Mouse (Mus musculus): ENCODE measurements around the gene Nckap5.
A peak's percentile ranks its signal among the peaks of the same experiment; 100 is the strongest.

Gene Nckap5

DNA sequence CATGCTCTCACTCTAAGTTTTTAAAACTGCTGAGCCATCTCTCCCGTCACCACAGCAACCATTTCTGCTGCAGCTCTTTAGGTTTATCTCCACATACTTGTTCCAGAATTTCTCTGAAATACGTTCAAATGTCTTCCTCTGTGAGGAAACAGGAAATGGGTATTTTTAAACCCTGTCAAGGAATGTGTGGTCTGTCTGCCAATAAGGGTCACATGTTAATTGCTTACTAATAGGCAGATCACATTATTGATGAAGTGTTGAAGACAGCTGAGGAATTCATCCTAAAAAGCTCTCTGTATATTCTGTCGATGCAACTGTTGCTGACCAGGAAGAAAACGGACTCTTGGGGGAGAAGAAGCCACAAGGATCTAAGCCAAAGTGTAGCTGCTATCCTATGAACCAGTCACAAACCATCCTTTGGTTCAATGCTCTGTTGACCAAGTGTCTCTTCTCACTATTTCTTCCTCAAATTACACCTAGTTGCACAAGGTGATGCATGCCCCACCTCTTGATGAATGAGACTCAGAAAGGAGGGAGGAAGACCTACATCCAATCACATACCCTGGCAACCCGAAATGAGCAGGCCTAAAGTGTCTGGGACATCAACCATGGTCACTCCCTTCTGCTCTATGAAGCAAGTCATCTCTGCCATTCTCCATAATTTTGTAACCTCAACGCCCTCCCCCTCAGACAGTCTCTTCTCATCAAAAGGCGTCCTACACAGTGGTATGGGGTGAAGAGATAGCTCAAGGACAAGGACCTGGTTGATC, 349.0 kb downstream of the Nckap5 start:
- DNase-seq (ENCODE audit: low read depth, low spot score): no peak

GRCm38 (mm10) chr1:126473044-126473443, 357.6 kb downstream of the Nckap5 start:
- no peak for DNase-seq (ENCODE audit: low read depth, low spot score)

GRCm38 (mm10) chr1:126471419-126471818, 359.2 kb downstream of the Nckap5 start:
- DNase-seq (ENCODE audit: low read depth, low spot score): no peak

GRCm38 (mm10) chr1:126470883-126471282, 359.7 kb downstream of the Nckap5 start:
- no peak for DNase-seq (ENCODE audit: low read depth, low spot score)

DNA sequence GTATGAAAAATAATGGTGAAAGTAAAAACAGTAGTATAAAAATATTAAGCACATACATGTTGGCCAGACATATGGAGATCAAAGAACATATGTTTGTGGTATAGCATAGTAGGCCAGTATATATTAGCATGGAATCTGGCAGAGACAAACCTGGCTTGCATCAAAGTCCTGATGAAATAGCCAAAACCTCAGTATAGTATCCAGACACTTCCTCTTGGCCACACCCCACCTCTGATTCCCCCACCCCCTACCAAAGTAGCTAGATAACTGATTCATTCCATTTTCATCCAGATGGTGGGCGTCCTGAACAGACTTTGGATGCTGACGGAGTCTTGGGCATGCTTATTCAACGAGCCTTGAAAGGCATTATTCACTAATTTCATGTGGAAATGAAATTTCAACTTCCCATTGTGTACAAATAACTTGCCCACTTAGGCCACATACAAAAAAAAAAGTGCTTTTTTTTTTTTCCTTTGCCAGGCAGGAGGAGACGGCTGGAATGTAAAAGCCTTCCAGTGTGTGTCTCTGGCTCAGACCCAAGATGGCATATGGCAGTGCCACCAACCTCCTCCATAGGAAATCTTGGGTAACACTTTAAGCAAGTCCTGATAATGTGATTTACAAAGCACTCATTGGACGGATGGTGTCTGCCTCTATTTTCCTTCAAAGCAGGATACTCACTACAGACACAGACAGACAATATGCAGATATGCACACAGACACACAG, 360.6 kb downstream of the Nckap5 start:
- peak; percentile 84 for DNase-seq (ENCODE audit: low read depth, low spot score)

GRCm38 (mm10) chr1:126461527-126462354, 368.9 kb downstream of the Nckap5 start:
- no peak for DNase-seq (ENCODE audit: low read depth, low spot score)

DNA sequence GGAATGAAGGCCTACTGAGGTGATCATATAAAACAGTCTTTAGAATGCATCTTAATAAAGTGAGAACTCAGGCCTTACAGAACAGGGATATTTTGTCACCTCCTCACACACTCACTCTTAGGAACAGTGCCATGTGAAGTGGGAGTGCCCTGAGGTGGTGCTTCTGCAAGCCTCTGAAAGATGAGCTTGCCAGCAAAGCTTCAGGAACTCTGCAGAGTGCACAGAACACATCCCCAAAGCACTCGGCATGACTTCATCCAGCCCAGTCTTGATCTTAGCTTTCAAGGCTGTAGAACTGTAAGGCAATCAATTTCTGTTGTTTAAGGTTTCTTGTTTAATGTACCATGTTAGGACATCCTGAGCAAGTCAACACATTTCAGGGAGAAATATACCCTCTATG, 372.9 kb downstream of the Nckap5 start:
- no peak for DNase-seq (ENCODE audit: low read depth, low spot score)

DNA sequence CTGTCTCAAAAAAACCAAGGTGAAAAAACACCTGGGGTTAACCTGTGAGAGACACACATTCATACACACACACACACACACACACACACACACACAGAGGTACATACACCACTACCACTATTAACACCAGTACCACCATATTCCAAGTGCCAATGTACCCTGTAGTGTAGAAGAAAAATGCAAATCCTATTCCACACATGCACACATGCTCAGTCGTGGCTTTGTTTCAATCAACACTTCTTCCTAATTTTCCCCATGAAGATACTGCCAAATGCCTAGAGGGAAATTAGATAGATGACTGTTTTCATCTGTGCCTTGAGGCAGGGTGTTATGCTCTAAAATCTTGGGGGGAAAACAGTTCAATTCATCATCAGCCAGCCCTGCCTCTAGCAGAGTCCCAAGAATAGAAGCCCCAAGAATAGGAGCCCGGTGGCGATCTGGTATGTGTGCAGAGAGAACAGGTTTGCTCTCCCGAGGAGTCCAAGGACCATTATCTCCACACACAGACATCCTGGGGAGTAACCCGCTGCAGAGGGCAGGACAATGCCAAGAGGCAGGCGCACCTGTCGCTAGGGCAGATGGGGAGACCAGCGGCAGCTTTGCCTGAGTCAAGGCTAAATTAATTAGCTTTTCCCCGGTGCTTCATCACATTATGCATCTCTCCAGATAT, 376.0 kb downstream of the Nckap5 start:
- peak; percentile 86 for DNase-seq (ENCODE audit: low read depth, low spot score)

DNA sequence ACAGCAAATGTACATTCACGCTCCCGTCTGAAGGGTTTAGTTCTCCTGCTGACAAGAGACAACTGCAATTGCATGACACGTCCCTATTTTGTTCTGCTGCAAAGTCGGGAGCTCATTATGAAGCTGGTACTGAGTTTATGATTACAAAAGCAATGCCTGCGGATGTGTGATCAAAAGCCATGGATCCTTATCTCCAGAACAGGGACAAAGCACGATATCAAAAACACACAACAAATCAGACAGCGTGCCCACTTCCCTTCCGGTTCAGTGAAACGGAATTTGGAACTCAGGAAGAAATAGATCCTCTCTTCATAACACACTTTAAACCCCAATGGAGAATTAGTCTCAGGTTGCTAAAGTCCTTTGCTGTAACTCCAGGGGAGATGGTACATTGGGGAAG, 379.1 kb downstream of the Nckap5 start:
- DNase-seq (ENCODE audit: low read depth, low spot score): no peak

GRCm38 (mm10) chr1:126449424-126449823, 381.2 kb downstream of the Nckap5 start:
- DNase-seq (ENCODE audit: low read depth, low spot score): peak; percentile 25

DNA sequence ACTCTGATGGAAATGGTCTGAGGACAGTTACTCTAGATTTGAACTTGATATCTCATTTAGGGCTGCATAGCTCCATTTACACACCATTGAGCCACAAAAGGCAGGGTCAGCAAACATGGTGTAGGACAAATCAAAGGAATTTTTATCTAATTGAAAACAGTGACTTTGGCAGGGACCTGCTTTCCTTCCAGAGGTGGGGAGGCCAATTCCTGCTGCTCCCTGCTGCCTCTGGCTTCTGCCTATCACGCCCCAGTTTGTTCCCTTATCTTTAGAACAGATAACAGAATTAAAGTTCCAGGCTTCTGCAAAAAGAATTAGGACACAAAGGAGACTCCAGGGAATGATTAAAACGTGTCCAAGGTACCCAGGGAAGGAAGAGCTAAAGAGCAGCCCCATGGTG, 386.7 kb downstream of the Nckap5 start:
- DNase-seq (ENCODE audit: low read depth, low spot score): no peak

GRCm38 (mm10) chr1:126442723-126443122, 387.9 kb downstream of the Nckap5 start:
- no peak for DNase-seq (ENCODE audit: low read depth, low spot score)

DNA sequence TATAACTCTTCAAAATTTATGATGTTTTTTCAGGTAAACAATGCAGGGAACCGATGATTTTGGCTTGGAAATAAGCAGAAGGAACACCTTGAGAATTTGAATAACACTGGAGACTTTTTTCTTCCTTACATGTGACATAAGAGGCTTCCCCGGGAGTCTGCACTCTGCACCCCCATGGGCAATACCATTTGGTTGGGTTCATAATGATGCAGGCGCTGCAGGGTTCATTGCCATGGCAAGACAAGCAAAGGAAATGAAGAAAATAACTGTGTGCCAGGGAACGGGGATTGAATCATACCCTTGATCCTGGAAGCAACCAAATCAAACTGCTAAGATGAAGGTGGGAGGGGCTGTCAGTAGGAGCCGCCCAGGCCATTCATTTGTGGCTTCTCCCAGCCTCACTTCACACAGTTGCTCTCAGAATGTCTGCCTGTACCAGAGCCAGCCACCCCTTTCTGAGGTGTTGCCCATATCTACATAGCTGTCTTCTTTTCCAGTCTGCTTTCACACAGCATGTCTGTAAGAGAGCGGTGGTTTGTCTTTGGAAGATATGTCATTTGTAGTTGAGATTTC, 392.5 kb downstream of the Nckap5 start:
- no peak for DNase-seq (ENCODE audit: low read depth, low spot score)

DNA sequence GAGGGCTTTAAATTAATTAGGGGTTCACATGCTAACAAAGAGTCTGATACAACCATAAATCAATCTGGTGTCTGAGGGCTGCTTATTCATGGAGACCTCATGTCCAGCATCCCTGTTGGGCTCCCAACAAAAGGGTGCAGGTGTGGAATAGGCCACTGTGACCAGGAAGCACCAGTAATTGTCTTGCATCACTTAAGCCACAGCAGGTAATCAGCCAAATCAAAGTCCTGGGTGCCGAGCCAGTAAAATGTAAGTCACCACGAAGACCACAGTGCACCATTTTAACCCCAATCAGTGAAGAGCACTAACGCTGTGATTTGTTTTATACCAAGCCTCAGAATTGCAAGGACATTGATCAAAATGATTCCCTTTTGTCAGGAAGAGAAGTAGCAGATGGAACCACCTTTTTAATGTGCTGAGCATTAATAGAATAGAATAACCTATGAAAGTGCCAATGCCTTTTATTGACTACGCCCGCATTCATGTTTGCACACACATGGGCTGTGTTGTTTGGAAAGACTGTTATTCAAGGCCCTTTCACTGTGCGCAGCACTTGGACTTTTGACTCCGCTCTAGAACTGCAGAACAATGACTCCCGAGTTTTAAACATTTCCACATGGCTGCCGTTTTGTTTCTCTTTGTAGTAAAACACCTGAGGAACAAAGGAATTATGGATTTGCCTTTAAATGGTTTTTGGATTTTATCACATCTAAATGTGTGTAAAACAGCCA, 393.5 kb downstream of the Nckap5 start:
- no peak for DNase-seq (ENCODE audit: low read depth, low spot score)

DNA sequence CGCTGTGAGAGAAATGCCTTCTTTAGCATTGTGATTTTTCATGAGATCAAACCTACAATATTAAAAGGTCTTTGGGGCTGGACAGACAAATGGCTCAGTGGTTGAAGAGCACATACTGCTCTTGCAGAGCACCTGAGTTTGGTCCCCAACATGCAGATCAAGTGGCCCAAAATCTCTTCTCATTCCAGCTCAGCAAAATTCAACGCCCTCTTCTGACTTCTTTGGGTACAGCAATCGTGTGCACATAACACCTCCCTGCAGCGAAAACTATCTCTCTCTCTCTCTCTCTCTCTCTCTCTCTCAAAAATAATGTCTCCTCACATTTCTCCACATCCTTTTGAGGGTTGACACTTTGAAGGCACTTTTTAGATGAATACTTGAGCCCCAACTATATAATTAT, 398.3 kb downstream of the Nckap5 start:
- DNase-seq (ENCODE audit: low read depth, low spot score): peak; percentile 23

GRCm38 (mm10) chr1:126431594-126431993, 399.0 kb downstream of the Nckap5 start:
- peak; percentile 85 for DNase-seq (ENCODE audit: low read depth, low spot score)

DNA sequence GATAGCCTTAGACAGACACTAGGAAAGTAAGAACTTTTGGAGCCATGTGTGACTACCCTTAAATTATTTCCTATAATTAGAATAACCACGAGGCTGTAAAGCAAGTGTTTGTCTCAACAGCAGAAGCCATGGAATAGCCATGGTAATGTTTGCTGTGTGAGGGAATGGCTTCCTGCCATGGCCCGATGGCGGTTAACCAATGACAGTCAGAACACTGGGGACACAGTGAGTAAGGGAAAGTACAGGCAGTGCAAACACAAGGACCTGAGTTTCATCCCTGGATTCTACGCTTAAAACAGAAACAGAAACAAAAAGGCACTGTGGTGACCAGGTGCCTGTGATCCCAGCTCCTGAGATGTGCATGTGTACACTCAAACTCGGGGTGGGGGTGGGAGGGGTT, 419.2 kb downstream of the Nckap5 start:
- DNase-seq (ENCODE audit: low read depth, low spot score): no peak

GRCm38 (mm10) chr1:126407886-126408285, 422.7 kb downstream of the Nckap5 start:
- peak; percentile 61 for DNase-seq (ENCODE audit: low read depth, low spot score)

DNA sequence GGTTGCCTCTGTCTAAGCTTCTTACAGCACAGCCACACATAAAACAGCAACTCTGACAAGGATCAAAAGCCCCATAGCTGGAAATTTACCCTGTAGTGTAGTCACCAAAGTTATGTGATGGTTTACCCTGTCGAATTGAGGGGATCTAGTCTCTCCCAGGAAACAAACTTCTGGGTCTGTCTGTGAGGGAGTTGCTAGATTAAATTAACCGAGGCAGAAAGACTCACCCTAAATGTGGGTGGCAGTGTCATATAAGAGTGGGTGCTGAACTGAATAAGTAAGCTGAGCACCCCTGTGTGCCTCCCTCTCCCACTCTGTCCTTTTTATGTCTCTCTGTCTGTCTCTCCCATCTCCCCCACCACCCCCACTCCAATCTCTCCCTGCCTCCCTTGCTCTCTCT, 425.1 kb downstream of the Nckap5 start:
- DNase-seq (ENCODE audit: low read depth, low spot score): peak; percentile 47

DNA sequence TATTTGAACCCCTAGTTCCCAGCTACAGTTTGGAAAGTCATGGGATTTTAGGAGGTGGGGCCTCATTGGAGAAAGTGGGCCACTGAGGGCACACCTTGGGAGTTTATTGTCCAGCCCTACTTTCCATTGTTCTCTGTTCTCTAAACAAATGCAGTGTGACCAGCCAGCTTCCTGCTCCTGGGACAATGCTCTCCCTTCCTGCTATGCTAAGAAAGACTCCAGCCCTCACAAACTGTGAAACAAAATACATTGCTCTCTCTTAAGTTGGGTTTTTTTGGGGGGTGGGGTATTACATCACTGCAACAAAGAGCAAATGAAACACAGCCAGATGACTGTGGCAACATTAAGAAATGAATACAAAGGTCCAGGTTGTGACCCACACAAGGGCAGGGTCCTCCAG, 426.6 kb downstream of the Nckap5 start:
- no peak for DNase-seq (ENCODE audit: low read depth, low spot score)

GRCm38 (mm10) chr1:126391204-126391603, 439.4 kb downstream of the Nckap5 start:
- peak; percentile 49 for DNase-seq (ENCODE audit: low read depth, low spot score)

Data from brain, adult 2 months (tissue).